Mouse (Mus musculus): ENCODE data around the gene Hs2st1.
A peak's percentile ranks its signal among the peaks of the same experiment; 100 is the strongest.
"Not testable (repeated sequence)": the region's sequence is repeated elsewhere in the genome, so short reads cannot be mapped to it uniquely, and the experiment has no call there.

Hs2st1 gene

GRCm38 (mm10) chr3:144570047-144570815, at the start of gene Hs2st1, which contains the start of gene Selenof:
TSS of gene Hs2st1 (minus strand) at chr3:144570181.
TSS of gene Selenof (plus strand) at chr3:144570304.
- peak; percentile 94 to 97 for DNase-seq (ENCODE audit: low spot score in 2 of 2)

DNA sequence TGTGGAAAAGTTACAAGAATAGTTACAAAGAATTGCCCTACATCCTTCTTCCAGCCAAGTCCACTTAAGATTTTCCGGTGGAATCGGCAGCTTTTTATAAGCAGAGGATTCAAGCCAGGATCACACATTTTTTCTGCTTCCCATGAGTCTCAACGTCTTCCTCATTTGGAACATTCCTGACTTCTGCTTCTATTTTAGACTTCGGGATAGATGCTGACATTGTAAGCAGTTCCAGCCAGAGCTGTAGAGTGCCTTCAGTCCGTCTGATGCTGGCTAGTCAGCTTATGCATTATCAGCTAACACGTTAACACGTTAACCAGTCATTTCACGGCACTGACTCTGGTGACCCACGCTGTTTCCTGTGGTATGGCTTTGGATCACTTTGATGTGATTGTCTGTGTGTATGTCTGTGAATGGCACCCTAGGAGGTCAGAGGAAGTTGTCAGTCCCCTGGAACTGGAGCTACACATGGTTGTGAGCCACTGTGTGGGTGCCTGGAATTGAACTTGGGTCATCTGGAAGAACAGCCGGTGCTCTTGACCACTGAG, 47.7 kb upstream of the Hs2st1 start:
- DNase-seq (ENCODE audit: low spot score in 2 of 2): no peak

GRCm38 (mm10) chr3:144616654-144617425, 46.9 kb upstream of the Hs2st1 start:
- DNase-seq (ENCODE audit: low spot score in 2 of 2): peak; percentile 70 to 84

DNA sequence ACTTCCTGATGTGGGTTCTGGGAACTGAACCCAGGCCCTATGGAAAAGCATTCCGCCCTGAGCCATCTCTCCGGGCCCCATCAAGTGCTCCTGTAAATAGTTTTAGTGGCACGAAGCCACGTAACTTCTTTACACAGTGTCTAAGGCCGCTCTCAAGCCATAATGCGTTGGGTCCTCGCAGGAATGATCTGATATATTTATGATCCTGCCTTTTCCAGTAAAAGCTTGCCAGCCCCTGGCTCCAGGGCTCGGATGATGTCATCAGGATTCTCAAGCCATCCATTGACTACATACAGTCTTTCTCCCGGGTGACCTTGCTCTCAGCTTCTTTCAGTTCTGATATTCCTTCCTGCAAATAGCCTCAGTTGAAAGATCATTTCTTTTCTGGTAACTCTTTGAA, 45.5 kb upstream of the Hs2st1 start:
- no peak for DNase-seq (ENCODE audit: low spot score in 2 of 2)

- no peak for DNase-seq (ENCODE audit: low spot score in 2 of 2)
Measured at GRCm38 (mm10) chr3:144614698-144615097, 44.7 kb upstream of the Hs2st1 start.

- no peak for DNase-seq (ENCODE audit: low spot score in 2 of 2)
Measured at GRCm38 (mm10) chr3:144614277-144614676, 44.3 kb upstream of the Hs2st1 start.

DNA sequence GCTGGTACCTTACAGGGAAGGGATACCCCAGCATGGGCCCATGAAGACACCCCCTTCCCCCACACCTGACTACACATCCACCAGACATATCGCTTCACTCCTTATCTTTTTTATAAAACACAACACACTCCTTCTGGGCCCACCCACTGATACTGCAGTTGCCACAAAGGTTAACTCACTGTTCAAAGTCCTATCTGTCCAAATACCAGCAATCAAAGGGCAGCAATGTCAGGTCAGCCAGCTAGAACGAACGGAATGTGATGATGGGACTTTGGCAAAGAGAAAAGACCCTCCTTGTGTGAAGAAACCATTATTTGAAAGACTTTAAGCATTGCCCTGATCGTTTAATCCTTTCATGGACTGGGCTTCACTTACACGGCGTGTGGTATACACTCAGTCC, 42.4 kb upstream of the Hs2st1 start:
- no peak for DNase-seq (ENCODE audit: low spot score in 2 of 2)

- peak in 1 of 2 experiments; percentile 57 for DNase-seq (ENCODE audit: low spot score in 2 of 2)
Measured at GRCm38 (mm10) chr3:144611626-144612271, 41.8 kb upstream of the Hs2st1 start.

- DNase-seq (ENCODE audit: low spot score in 2 of 2): no peak
Measured at GRCm38 (mm10) chr3:144610759-144611158, 40.8 kb upstream of the Hs2st1 start.

DNA sequence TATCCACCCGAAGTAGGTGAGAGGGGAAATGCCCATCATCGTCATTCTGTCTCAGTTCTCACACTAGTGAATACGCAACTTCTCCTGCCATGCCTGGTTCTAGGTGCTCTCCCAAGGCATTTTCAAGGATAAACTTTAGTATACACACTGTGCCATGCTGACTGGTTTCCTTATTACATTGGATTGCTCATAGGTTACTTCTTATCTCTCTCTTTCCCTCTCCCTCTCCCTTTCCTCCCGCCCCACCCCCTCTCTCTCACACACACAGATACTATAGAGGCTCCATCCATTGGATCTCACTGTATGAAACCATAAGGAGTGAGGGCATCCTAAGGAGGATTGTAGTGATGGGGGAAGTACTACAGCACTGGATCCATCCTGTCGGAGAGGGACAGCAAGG, 38.1 kb upstream of the Hs2st1 start:
- DNase-seq (ENCODE audit: low spot score in 2 of 2): no peak

DNA sequence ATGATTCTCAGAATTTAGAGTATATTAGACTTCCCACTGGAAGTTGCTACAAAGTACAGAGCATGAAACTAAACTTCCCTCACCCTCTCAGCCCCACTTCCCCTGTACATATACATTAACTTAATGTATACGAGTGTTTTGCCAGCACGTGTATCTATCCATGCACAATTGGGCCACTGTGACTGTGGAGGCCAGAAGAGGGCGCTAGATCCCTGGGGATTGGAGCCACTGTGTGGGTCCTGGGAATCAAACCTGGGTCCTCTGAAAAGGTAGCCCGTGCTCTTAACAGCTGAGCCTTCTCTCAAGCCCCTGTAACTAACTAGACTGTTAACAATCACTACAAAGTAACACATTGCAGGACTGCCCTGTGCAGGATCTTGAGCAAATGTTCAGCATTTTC, 36.5 kb upstream of the Hs2st1 start:
- DNase-seq (ENCODE audit: low spot score in 2 of 2): no peak

DNA sequence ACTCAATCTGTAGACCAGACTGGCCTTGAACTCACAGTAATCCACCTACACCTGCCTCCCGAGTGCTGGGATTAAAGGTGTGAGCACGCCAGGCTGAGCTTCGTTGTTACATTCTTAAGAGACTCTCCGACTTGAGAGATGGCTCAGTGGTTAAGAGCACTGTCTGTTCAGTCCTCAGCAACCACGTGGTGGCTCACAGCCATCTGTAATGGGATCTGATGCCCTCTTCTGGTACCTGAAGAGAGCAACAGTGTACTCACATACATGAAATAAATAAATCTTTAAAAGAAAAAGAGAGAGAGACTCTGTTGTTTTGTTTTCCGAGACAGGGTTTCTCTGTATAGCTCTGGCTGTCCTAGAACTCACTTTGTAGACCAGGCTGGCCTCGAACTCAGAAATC, 35.8 kb upstream of the Hs2st1 start:
- not testable (repeated sequence) for DNase-seq (ENCODE audit: low spot score in 2 of 2)

DNA sequence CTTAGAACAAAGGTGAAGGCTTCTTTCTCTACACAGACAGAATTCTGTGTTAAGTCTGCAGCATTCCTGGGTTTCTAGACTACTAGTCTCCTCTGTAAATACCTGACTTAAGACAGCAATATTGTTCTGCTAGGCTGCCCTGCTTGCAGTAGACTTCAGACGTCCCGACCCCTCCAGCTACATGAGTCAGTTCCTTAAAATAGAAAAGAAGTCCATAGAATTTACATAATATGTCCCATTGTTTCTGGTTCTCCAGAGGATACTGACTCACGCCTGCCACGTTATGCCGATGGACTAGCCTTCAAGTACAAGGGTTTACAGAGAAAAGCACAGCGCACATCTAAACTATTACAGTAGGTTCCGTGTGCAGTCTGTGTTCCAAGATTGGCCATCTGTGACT, 34.2 kb upstream of the Hs2st1 start:
- no peak for DNase-seq (ENCODE audit: low spot score in 2 of 2)

GRCm38 (mm10) chr3:144603558-144603957, 33.6 kb upstream of the Hs2st1 start:
- DNase-seq (ENCODE audit: low spot score in 2 of 2): no peak

- DNase-seq (ENCODE audit: low spot score in 2 of 2): no peak
Measured at GRCm38 (mm10) chr3:144602819-144603218, 32.8 kb upstream of the Hs2st1 start.

GRCm38 (mm10) chr3:144602413-144602812, 32.4 kb upstream of the Hs2st1 start:
- DNase-seq (ENCODE audit: low spot score in 2 of 2): no peak

DNA sequence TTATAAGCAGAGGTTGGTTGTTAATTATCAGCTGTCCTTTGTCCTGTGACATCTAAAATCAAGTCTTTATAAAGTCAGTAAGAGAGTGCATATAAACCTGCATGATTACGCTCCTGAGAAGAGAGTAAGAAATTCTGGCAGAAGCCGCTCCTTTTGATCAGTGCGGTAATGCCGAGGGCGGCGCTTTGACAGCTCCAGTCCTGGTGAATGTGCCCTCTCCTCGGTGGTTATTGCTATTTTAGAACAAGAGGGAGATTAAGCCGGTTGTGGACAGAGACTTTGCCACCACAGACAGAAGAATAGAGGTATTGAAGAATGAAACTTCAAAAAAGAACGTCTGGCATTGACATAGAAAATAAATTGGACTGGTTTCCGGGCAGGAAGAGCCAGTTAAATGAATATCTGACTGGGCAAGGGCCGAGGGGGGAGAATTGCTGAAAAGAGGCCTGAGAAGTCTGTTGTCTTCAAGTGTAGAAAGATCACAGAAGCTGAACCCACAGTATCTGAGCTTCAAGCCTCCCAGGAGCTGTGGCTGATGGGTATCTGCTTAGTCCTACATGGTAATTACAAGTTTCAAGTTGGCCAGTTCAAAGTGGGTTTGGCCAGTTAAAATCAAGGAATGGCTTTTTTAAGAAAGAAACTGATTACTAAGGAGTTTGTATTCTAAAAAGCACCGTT, 27.9 kb upstream of the Hs2st1 start:
- DNase-seq (ENCODE audit: low spot score in 2 of 2): no peak

DNA sequence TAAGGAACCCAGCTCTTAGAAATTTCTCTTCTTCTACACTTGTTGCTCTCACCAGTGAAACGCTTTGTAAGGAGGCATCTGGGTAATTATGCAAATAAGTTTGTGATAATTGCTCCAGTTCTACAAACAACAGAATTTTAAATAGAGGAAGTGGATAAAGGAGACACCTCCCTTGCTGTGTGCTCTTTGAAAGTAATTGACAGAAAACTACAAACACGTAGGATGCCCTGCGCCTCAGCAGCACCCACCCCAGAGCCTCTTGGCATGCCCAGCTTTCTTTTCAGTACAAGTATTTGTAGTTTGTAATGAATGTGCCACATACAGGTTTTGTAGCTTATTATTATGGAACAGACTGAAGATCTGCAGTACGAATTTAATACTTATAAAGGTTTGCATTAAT, 27.1 kb upstream of the Hs2st1 start:
- no peak for DNase-seq (ENCODE audit: low spot score in 2 of 2)

DNA sequence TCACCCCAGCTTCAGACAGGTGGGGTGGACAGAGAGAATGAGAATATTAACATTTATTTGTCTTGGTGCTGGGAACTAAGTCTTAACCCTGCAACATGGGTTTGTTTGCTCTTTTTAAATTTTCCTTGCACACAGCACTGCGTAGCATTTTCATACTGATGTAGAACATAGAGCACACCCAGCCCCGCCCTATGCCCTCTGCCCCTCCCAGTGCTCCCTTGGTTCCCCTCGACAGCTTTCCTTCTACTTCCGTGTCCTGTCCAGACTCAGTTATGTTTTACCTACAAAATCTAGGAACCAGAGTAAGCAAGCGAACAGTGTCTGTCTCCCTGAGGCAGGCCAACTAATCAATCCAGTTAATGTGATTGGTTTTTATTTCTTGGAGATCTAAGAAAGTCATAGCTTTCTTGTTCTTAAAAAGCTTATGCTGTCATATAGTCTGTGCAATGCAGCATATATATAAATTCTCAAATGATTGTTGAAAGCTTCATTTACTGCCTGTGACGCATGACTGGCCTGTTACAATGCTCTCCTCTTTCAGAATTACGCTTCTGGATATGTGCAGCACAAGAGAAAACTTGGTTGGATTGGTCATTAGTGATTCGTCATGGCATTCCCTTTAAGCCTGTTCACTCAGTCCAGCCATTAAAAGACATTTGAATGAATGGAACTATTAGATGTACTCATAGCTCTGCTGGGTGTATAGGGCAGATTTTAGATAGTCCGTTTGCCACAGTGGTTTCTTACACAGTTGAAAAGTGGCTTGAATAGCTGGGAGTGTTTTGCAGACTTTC, 23.2 kb upstream of the Hs2st1 start:
- DNase-seq (ENCODE audit: low spot score in 2 of 2): no peak

GRCm38 (mm10) chr3:144589189-144589890, 19.4 kb upstream of the Hs2st1 start:
- DNase-seq (ENCODE audit: low spot score in 2 of 2): no peak
